Mouse (Mus musculus): ENCODE results near the gene Aicda. TPM values are rescaled to one million over a fixed set of nuclear protein-coding genes. Genes with fewer than 3 reads are reported as not detected.
"Not testable (repeated sequence)": the region's sequence is repeated elsewhere in the genome, so short reads cannot be mapped to it uniquely, and the experiment has no call there.

The Aicda gene
- total RNA-seq, 2 experiments from 2014 or later: not detected

DNA sequence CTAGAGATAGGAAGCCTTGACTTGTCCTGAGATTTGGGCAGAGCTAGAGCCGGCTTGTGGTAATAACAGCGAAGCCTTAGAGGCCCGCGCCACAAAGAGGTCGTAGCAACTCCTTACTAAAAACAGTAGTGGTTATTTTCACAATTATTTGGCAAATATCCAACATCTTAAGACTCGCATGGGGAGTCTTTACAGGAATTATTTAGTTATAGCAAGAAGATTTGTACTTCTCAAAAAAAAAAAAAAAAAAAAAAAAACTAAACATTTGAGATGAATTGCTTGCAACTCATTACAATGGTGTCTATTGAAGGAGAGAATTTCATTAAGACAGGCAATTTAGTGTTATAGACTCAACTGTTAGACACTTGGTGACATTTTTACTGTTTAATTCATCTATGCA lies 501 bp downstream of the Aicda start:
- DNase-seq (ENCODE audit: low spot score in 2 of 2): no peak

DNA sequence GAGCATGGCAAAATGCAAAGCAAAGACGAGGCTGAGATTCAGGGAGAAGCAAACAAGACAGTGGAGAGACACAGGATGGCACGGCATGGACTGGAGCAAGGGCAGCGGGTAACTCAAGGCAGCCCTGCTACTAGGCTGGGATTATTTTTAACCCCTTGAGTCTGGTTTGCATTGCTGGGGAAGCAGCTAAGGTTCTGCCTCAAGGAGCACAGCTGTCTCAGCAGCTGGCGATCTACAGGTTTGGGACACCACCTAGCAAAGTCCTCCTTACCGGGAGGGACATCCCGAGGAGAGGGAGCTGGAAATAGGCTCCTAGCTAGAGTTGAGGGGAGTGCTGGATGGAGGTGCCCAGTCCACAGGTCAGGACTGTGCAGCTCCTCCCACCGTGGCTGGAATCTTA lies 1.7 kb downstream of the Aicda start:
- DNase-seq (ENCODE audit: low spot score in 2 of 2): no peak

DNA sequence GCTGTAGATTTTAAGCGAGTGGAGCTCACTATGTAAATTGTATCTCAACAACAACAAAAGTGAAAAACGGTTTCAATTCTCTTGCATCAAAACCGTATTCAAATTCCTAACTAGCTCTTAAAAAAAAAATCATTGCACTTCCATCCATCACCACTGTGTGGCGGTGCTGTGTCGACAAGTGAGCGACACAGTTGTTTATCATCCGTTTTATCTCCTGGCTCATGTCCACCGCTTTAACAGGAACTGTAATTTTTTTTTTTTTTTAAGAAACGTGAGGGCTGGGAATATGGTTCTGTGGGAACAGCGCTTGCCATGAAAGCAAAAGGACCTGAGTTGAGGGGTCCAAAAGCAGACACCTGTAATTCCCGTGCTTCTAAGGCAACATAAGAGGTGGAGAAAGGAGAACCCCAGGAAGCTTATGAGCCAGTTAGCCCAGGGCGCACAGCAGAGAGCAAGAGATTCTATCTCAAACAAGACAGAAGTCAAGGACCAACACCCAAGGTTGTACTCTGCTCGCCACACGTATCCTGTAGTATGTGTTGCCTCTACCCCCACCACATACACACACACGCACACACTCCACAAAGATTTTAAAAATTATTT lies 3.5 kb downstream of the Aicda start:
- peak in 1 of 2 experiments; percentile 61 for DNase-seq (ENCODE audit: low spot score in 2 of 2)

DNA sequence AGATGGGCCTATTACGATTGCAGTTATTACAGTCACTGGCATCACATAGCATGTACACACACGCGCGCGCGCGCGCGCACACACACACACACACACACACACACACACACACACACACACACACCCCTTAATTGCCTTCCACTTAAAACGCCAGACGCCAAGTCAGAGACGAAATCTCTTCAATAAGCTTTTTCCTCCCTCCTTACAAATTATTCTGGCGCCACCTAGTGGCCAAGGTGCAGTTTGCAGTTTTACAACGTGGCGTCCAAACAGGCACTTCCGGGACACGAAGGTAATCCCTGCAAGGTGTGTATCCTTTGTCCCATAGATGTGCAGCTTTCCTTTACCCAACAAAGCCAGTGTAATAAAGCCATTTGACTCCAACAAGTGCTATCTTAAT lies 6.8 kb downstream of the Aicda start:
- peak; percentile 42 to 68 for DNase-seq (ENCODE audit: low spot score in 2 of 2)

DNA sequence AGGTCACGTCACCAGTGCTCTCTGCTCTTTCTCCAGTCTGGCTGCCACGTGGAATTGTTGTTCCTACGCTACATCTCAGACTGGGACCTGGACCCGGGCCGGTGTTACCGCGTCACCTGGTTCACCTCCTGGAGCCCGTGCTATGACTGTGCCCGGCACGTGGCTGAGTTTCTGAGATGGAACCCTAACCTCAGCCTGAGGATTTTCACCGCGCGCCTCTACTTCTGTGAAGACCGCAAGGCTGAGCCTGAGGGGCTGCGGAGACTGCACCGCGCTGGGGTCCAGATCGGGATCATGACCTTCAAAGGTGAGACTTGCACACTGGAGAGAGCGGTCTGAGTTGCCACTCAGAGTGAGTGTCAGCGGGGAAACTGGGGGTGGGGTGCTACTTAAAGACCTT lies 7.4 kb downstream of the Aicda start:
- no peak for DNase-seq (ENCODE audit: low spot score in 2 of 2)

DNA sequence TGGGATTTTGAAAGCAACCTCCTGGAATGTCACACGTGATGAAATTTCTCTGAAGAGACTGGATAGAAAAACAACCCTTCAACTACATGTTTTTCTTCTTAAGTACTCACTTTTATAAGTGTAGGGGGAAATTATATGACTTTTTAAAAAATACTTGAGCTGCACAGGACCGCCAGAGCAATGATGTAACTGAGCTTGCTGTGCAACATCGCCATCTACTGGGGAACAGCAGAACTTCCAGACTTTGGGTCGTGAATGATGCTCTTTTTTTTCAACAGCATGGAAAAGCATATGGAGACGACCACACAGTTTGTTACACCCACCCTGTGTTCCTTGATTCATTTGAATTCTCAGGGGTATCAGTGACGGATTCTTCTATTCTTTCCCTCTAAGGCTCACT lies 8.9 kb downstream of the Aicda start:
- DNase-seq (ENCODE audit: low spot score in 2 of 2): peak in 1 of 2 experiments; percentile 56

DNA sequence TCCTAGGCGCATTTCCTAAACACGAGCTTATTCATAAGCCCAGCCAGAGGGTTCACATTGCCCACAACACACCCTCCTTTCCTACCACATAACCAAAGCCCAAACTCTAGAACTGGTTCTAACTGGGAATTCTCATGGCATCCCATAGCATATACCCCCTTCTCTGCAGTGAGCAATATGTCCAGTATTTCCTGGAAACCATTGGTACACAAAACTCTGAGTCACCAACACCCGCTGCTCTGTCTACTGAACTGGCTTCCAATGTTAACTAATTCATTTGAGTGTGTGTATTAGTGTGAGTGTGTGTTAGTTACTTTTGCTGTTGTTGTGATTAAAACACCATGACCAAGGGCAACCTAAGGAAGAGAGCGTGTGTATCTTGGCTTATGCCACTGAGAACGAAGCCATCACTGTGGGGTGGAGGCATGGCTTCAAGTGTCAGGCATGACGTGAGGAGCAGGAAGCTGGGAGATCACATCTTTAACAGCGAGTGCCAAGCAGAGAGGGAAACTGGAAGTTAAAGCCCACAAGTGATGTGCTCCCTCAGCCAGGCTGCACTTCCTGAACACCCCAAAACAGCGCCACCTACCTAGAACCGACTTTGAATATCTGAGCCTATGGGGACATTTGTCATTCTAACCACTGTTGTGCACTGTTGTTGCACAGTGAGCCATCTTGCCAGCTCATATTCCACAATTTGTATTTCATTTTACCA lies 11.6 kb downstream of the Aicda start:
- no peak for DNase-seq (ENCODE audit: low spot score in 2 of 2)

DNA sequence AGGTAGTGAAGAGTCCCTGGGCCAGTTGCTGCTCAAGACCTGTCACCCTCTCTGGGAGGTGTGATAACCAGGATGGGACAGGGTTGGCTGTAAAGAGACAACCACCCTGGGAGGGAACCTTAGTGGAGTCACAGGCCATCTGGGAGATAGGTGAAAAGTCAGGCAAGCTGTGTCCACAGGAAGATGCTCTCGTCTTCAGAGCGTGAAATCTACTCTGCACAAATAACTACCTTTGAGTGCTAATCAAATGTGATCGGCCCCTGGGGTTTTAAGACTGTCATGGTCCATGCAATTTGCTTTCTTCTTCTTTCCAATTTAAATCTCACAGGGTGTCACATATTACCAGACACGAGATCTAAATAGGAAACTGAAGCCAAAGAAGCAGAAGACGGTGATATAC lies 15.5 kb downstream of the Aicda start:
- no peak for DNase-seq (ENCODE audit: low spot score in 2 of 2)

DNA sequence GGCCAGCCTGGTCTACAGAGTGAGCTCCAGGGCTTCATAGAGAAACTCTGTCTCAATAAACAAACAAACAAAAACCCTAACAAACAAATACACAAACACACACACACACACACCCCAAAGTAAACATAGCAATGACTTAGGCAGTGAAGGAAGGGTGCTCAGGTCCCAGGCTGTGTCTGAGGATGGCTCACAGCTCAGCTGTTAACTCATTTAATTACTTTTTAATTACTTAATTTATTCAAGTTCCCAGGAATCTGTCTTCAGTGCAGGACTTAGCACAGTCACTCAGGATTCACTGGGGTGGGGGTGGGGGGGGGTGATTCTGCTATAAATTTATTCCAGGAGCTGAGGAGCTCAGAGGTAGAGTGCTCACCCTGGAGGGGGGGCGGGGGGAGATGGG lies 16.2 kb downstream of the Aicda start:
- DNase-seq (ENCODE audit: low spot score in 2 of 2): no peak

DNA sequence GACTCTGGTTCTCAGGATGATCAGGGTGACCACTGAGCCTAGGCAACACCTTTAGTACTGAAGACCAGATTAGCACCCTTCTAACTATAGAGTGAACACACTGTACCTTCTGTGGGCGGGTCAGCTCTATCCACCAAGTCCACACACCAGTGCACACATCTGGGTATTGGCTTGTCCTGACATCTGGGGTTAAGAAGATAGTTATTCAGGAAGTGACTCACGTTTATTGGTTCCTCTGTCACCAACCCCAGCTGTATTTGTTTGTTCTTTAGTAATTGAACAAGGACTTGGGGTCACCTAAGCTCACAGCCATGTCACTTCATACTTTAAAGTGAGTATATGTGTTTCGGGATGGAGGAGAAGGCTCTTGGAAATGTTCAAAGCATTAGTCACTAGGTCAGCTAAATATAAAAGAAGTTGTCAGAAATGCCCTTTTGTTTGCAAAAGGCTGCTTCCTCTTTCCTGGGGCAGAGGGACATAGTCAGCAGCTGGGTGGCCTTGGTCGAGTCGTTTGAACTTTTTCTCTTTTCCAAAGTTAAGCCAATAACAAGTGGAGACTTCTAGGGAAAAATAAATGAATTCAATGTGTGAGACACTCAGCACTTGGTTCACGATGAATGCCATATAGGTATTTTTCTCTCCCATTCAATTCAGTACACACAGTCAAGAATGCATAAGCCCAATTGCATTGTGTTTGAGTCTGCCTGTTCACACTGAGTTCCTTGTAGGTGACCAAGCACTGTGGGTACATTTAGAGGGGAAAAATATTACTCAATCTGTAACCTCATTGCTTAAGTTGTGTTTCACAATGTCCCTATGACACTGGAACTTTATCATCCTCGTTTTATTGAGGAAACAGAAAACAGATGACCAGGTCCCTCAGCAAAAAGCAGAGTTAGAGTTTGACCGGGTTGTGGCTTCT lies 17.4 kb downstream of the Aicda start:
- DNase-seq (ENCODE audit: low spot score in 2 of 2): no peak

DNA sequence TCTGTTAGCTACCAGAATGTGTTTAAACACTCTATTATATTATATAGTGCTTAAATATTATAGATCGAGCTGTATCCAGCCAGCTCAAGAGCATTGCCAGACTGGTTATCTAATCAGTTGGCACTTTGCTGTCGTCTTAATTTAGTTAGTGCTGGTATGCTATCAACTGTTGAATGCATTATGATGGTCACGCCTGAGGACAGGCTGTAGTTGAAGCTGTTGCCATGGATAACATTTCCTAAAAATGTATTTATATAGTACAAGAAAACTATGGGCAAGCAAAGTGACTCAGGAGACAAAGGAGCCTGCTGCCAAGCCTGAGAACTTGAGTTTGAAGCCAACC lies 18.0 kb downstream of the Aicda start:
- no peak for DNase-seq (ENCODE audit: low spot score in 2 of 2)

DNA sequence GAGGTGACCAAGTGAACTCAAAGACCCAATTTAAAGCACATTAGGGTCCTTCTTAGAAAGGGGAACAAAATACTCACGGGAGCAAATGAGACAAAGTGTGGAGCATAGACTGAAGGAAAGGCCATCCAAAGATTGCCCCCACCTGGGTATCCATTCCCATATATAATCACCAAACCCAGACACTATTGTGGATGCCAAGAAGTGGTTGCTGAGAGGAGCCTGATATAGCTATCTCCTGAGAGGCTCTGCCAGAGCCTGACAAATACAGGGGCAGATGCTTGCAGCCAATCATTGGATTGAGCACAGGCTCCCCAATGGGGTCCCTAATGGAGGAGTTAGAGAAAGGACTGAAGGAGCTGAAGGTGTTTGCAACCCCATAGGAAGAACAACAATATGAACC lies 21.4 kb downstream of the Aicda start:
- DNase-seq (ENCODE audit: low spot score in 2 of 2): not testable (repeated sequence)

DNA sequence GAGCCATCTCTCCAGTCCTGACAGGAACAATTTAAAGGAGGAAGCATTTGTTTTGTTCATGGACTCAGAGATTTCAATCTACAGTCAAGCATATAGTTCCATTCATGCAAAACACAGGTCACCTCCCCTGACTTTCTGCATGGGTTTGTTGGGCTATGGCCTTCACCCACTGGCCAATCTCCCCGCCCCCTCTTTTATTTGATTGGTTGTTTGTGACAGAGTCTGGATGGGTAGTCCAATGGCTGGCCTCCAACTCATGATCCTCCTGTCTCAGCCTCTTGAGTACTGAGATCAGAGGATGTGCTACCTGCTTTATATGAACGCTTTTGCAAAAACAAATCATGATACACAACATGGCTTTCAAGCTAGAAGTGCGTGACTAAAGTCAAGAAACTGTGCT lies 23.4 kb downstream of the Aicda start:
- no peak for DNase-seq (ENCODE audit: low spot score in 2 of 2)

DNA sequence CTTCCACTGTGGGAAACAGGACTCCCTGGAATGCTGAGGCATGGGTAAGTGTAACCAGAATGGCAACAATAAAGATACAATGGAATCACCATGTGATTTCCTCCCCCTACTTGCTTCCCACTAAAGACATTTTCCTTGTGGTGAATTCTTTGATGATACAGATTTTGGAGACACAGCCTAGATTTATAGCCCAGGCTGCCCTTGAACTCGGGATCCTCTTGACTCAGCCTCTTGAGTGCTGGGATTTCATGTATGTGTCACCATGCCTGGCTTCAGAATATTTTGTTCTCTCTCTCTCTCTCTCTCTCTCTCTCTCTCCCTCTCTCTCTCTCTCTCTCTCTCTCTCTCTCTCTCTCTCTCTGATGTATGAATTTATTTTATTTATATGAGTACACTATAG lies 25.5 kb downstream of the Aicda start:
- no peak for DNase-seq (ENCODE audit: low spot score in 2 of 2)

DNA sequence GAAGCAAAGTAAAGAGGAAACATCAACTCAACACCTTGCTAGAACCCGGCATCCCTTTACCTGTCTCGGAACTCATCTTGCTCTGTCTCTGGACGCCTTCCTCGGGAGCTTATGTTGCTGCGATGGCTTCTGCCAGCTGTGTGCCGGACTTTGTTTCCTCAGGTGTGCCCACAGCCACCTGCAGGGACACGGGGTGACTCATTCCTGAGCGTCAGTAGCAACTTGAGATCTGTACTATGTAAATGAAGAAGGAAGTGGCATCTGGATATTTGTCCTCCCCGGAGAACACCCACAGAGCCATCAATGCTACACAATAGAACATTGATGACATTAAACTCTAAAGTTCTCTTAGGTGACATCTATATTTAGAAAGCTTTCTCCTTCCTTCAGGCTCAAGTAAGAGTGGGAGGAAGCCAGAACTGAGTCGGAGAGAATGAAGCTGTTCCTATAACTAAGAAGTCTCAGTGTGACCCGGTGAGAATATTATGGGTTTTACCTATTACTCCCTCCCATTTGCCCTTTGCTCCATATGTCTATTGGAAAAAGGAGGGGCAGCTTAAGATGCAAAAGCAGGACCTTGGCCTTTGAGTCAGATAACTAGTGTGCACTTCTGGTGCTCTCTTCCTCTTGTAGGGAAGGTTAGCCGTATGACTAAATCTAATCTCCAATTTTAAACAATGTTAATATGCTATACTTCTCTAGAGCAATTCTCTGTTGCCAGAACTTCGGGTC lies 37.6 kb downstream of the Aicda start:
- no peak for DNase-seq (ENCODE audit: low spot score in 2 of 2)

DNA sequence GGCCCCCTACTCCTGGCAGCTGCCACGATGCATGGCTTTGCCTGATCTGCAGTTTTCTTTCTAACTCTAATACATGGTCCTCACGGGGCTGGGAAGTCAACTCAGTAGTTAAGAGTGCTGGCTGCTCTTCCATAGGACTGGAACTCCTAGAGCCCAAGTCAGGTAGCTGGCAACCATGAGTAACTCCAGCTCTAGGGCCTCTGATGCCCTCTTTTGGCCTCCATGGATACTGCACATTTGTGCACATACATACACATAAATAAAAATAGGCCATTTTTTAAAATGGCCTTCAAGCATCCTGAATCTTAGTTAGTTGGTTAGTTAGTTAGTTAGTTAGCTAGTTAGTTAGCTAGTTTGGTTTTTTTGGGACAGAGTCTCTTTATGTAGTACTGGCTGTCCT lies 39.3 kb downstream of the Aicda start:
- DNase-seq (ENCODE audit: low spot score in 2 of 2): no peak

DNA sequence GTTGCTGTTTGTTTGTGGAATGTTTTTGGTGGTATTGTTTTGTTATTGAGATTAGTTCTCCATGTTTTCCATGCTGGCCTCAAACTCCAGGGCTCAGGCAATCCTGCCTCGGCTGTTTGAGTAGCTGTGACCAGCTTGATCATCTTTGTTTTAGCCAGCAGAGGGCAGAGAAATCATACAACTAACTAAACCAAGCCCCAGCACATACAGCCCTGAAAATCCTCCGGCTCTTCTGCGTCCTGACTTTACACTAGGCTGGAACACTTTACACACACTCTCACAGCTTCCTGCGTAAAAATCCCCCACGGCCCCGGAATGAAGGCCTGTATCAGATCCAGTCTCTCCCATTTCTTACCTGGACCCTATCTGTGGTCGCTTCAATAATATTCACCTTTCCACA lies 42.0 kb downstream of the Aicda start:
- no peak for DNase-seq (ENCODE audit: low spot score in 2 of 2)

DNA sequence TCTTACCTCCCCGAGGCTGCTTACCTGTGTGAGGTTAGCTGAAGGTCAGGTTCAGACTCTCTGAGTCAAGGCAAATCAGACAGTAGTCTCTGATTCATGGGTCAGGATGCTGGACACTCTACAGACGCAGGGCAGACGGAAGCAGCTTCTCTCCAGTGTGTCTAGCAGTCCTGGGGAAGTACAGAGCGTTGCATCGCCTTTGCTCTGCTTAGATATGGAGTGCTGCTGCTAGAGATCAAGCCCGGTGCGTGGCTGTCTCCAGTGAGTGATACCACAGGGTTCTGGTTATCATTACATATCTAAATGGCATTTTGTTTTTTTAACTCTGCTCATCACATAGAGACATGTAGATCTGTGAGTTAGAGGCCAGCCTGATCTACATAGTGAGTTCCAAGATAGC lies 43.0 kb downstream of the Aicda start:
- no peak for DNase-seq (ENCODE audit: low spot score in 2 of 2)

DNA sequence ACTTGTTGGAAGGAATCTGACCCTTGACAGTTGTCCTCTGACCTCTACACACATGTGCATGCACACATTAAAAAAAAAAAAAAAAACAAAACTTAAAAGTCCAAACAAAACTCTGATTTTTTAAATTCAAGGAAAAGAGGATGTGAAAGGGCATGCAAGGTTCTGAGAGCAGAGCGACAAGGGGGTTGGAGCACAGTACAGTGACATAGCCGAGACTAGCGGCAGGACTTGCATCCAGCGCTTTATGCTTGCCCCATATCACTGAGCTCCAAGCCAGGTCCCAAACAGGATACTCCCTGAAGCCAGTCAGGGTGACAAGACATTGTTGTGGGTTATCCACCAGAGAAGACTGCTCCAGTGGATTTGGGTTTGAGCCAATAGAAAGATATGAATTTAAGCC lies 44.4 kb downstream of the Aicda start:
- DNase-seq (ENCODE audit: low spot score in 2 of 2): no peak

DNA sequence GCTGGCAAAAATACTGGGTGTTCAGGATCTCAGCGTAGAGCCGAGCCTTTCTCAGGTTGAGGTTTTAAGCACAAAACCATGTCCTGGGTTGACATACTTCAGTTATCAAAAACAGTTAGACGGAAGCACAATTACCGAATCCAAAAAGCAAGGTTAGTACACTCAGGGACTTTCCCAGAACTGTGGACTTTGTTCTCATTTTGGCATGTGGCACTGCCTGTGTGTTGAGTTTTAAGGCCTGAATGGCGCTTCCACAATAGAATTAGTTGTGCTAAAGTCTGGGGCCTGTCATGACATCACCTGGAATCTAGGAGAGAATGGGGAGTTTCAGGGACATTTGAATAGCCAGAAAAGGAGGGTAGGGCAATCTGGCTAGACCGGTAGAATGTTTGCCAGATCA lies 44.8 kb downstream of the Aicda start:
- no peak for DNase-seq (ENCODE audit: low spot score in 2 of 2)

DNA sequence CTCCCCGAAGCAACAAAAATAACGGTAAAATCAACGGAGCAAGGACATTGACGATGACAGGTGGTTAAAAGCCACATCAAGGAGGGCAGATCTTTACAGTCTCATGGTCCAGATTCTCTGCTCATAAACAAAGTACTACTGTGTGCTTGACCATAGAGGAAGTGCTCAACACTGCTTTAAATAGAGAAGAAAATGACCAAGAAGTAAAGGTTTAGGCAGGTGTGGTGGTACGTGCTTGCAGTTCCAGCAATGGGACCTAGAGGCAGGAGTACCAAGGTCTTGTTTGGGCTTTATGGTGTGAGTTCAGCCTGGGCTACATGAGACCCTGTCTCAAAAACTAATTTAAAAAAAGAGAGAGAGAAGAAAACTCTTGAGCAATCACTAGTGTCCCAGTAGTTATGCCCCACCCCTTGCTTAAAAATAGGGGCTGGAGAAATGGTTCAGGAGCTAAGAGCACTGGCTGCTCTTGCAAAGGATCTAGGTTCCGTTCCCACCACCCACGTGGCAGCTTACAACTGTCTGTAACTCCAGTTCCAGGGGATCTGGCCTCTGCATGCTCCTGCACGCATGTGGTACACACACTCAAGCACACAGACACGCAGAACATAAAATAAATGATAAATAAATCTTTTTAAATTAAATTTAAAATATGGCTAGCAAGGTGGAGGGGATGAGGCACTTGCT lies 45.6 kb downstream of the Aicda start:
- DNase-seq (ENCODE audit: low spot score in 2 of 2): no peak

All from gastrocnemius, postnatal 4 days (tissue).